Mouse (Mus musculus) G1E (cell line): ENCODE measurements around the gene H2-Oa. TPM values are rescaled to one million over a fixed set of nuclear protein-coding genes. Genes with fewer than 3 reads are reported as not detected.

Source experiments
- ATAC-seq: 2 replicates; pipeline ENCODE4 v1.8.0; 2016; ENCODE audit warnings: mild to moderate bottlenecking; ENCODE audit not compliant: insufficient number of reproducible peaks, poor library complexity, low FRiP score, severe bottlenecking; ENCODE audit errors: extremely low read depth
- DNase-seq: peaks from one replicate; pipeline ENCODE4 v3.0.0; 2012; ENCODE audit warnings: low spot score
- H3K27me3 ChIP-seq: 2 replicates; pipeline ENCODE4 v1.6.1; 2012; ENCODE audit warnings: mild to moderate bottlenecking, low read length, inconsistent platforms; ENCODE audit not compliant: insufficient read depth
- H3K36me3 ChIP-seq: replicated peaks from 2 replicates; pipeline ENCODE3; 2012; ENCODE audit warnings: mild to moderate bottlenecking, inconsistent platforms
- H3K4me1 ChIP-seq: 2 replicates; pipeline ENCODE4 v1.6.1; 2012; ENCODE audit warnings: low read depth, low read length, inconsistent platforms, mixed read lengths; ENCODE audit not compliant: insufficient read depth
- H3K4me3 ChIP-seq: 2 replicates; pipeline ENCODE4 v1.5.1; 2012; ENCODE audit warnings: low read depth, mild to moderate bottlenecking, inconsistent platforms, low read length, moderate library complexity, mixed read lengths
- H3K9me3 ChIP-seq: replicated peaks from 2 replicates; pipeline ENCODE4 v1.6.1; 2012; ENCODE audit warnings: inconsistent platforms
- CTCF ChIP-seq: IDR thresholded peaks from 2 replicates; pipeline ENCODE4 v1.5.1; 2012; ENCODE audit warnings: low read depth, low read length, inconsistent platforms, mixed read lengths
- GATA1 ChIP-seq: IDR thresholded peaks from 2 replicates; pipeline ENCODE4 v1.6.1; 2012; ENCODE audit warnings: borderline replicate concordance, low read length, inconsistent platforms, mixed read lengths
- GATA2 ChIP-seq: IDR thresholded peaks from 2 replicates; pipeline ENCODE4 v1.6.1; 2012; ENCODE audit warnings: low read depth, low read length, inconsistent platforms, borderline replicate concordance
- POLR2AphosphoS5 ChIP-seq: IDR thresholded peaks from 2 replicates; pipeline ENCODE4 v1.6.1; 2012; ENCODE audit warnings: low read depth, low read length, inconsistent platforms; ENCODE audit not compliant: insufficient replicate concordance
- TAL1 ChIP-seq: conservative IDR thresholded peaks from 2 replicates; pipeline ENCODE4 v1.6.1; 2012; ENCODE audit warnings: low read depth, low read length, inconsistent platforms, mixed read lengths
- polyA plus RNA-seq: library from polyadenylated mRNA; stranded (reverse); fragments of >175 nt; gene quantifications from 2 replicates; pipeline ENCODE4 v1.2.3, GENCODE M21; 2012
- total RNA-seq, 2 experiments: library from RNA; stranded (forward) in 1 of 2; stranded (reverse) in 1 of 2; fragments of 200-1000 nt in 1 of 2; fragments of >200 nt in 1 of 2; fragmentation: Nextera tagmentation in 1 of 2; gene quantifications; 2 replicates each; pipeline ENCODE4 v1.2.3; 2014 to 2017

The H2-Oa gene
- total and polyA plus RNA-seq, 3 experiments = 0.11 TPM; not detected in 2

DNA sequence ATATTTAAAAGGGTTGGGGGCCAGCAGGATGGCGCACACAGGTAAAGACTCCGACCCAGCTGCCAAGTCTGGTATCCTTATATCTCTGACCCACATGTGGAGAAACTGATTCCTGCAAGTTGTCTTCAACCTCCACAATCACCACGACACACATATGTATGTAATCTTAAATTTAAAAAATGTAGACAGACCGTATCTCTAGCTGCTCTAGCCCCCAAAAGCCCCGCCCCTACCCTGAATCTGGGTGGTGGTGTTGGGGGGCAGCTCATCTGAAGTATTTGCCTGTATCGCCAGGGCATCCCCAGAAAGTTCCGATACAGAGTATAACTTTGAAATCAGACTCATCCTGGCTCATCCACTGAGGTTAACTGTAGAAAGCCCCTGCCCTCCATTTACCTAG, 14.4 kb downstream of the H2-Oa start:
- peaks cover 40% of the 10 kb centered on the region for H3K36me3 ChIP-seq
- DNase-seq = no peak
- H3K4me3 ChIP-seq = no peak overlapping the region
- no peaks in the 10 kb centered on the region for H3K27me3 ChIP-seq
- no peak for ATAC-seq
- peaks cover 33% of the 10 kb centered on the region for H3K4me1 ChIP-seq
- TF ChIP-seq POLR2AphosphoS5 = no peak
- no peak for TF ChIP-seq GATA2
- TF ChIP-seq GATA1 = no peak
- no peak for TF ChIP-seq TAL1
- no peak for TF ChIP-seq CTCF
- 0 out of 2 replicates have a peak, but pooled peaks cover 2% of the 10 kb centered on the region for H3K9me3 ChIP-seq

- Histone ChIP-seq H3K4me3 (no peak overlapping the region), H3K4me1 (peaks cover 31% of the 10 kb centered on the region)
- DNase-seq = no peak
Measured at GRCm38 (mm10) chr17:34107109-34107867, 15.1 kb downstream of the H2-Oa start.

GRCm38 (mm10) chr17:34108460-34108859, 16.3 kb downstream of the H2-Oa start:
- H3K4me1 ChIP-seq = peaks cover 31% of the 10 kb centered on the region
- 0 out of 2 replicates have a peak, but pooled peaks cover 2% of the 10 kb centered on the region for H3K9me3 ChIP-seq
- no peaks in the 10 kb centered on the region for H3K27me3 ChIP-seq
- no peak overlapping the region for H3K4me3 ChIP-seq
- no peak for ATAC-seq
- no peak for DNase-seq
- H3K36me3 ChIP-seq = peaks cover 59% of the 10 kb centered on the region
- TF ChIP-seq GATA2 (no peak), POLR2AphosphoS5 (no peak), GATA1 (no peak), TAL1 (no peak), CTCF (no peak)

More at GRCm38 (mm10) chr17:34107109-34107867, 15.1 kb downstream of the H2-Oa start:
- TF ChIP-seq POLR2AphosphoS5 = peak; percentile 78; the same call in 1 of the 2 replicates
- TF ChIP-seq GATA1 = no peak
- TF ChIP-seq TAL1 = no peak
- TF ChIP-seq CTCF = no peak
- Histone ChIP-seq H3K9me3 (0 out of 2 replicates have a peak, but pooled peaks cover 2% of the 10 kb centered on the region), H3K27me3 (no peaks in the 10 kb centered on the region), H3K36me3 (peaks cover 47% of the 10 kb centered on the region)
- no peak for ATAC-seq

GRCm38 (mm10) chr17:34109038-34109805, 17.1 kb downstream of the H2-Oa start:
- ATAC-seq (no peak), DNase-seq (no peak)
- H3K4me3 ChIP-seq = no peak overlapping the region
- H3K9me3 ChIP-seq = 0 out of 2 replicates have a peak, but pooled peaks cover 2% of the 10 kb centered on the region
- peaks cover 66% of the 10 kb centered on the region for H3K36me3 ChIP-seq
- TF ChIP-seq CTCF (no peak), POLR2AphosphoS5 (0 out of 2 replicates have a peak, but pooled peaks have one; percentile 5)
- peaks cover 35% of the 10 kb centered on the region for H3K4me1 ChIP-seq
- H3K27me3 ChIP-seq = no peaks in the 10 kb centered on the region

DNA sequence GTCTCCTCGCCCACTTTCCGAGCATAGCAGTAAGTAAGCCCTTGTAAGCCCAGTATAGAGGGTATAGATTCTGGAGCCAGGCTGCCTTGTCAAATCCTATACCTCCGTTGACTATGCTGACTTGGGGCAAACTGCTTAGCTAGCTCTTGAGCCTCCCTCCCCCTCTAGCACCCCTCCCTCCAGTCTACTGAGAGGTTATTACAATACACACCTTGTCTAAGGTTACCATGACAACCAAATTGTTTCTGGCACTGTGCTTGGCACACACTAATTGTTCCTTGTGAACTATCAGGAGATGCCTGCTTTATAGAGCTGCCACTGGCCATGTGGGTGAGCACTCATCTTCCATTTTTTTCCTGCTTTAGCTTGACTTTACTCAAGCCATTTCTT, 17.7 kb downstream of the H2-Oa start:
- no peak for ATAC-seq
- peaks cover 72% of the 10 kb centered on the region for H3K36me3 ChIP-seq

DNA sequence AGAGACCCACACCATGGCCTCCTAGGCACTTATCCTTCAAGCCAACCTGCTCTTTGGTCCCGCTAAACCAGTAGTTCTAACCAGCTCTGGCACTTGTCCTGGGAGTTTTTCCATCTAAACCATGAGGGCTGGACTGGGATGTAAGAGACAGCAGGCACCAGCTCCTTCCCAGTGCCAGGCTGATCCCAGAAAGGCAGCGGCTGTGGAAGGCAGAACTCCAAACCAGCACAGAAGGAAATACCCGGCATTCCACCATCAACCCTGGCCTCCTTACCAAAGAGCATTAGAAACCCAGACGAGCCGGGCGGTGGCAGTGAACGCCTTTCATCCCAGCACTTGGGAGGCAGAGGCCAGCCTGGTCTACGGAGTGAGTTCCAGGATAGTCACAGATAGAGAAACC, 18.2 kb downstream of the H2-Oa start:
- peaks cover 46% of the 10 kb centered on the region for H3K4me1 ChIP-seq
- no peak for TF ChIP-seq POLR2AphosphoS5
- no peak for TF ChIP-seq GATA1
- no peak for TF ChIP-seq TAL1
- TF ChIP-seq CTCF = no peak
- H3K36me3 ChIP-seq = peaks cover 77% of the 10 kb centered on the region
- no peak for DNase-seq
- no peak overlapping the region for H3K4me3 ChIP-seq
- no peak for ATAC-seq
- no peaks in the 10 kb centered on the region for H3K27me3 ChIP-seq
- H3K9me3 ChIP-seq = 0 out of 2 replicates have a peak, but pooled peaks cover 2% of the 10 kb centered on the region

More for the DNA sequence above, 17.7 kb downstream of the H2-Oa start:
- no peak for DNase-seq
- Histone ChIP-seq H3K27me3 (no peaks in the 10 kb centered on the region), H3K4me3 (no peak overlapping the region), H3K4me1 (peaks cover 41% of the 10 kb centered on the region), H3K9me3 (0 out of 2 replicates have a peak, but pooled peaks cover 2% of the 10 kb centered on the region)
- TF ChIP-seq GATA1 = no peak
- TF ChIP-seq POLR2AphosphoS5 = peak; percentile 38; the same call in 1 of the 2 replicates
- no peak for TF ChIP-seq TAL1
